Mouse (Mus musculus) embryonic stem cell, embryonic (primary cell): ENCODE results near the gene Pdzk1.

Source experiments
- CTCF ChIA-PET, 4 experiments: fragments of 300-600 bp in 2 of 4; fragments of 350-600 bp in 2 of 4; sonication (Branson Sonifier 250); formaldehyde crosslinking; loops; one replicate each; lab custom pipeline; 2022; ENCODE audit warnings: inconsistent platforms in 2 of 4; lab: Charles Lee
- POLR2A ChIA-PET, 4 experiments: fragments of 300-600 bp in 2 of 4; fragments of 350-600 bp in 2 of 4; sonication (Branson Sonifier 250); formaldehyde crosslinking; loops; one replicate each; lab custom pipeline; 2022; ENCODE audit warnings: antibody characterized with exemption in 4 of 4, inconsistent platforms in 1 of 4; lab: Charles Lee

Gene Pdzk1

DNA sequence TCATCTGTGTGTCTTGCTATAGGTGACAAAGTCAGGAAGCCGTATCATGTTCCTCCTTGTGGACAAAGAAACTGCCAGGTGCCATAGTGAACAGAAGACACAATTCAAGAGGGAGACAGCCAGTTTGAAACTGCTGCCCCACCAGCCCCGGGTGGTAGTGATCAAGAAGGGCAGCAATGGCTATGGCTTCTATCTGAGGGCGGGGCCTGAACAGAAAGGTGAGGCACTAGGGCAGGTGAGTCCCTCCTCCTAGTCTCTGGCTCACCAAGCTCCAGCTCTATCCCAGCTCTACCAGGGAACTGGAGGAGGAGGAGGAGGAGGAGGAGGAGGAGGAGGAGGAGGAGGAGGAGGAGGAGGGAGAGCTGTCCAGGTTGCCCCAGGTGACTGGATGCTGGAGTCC, 26.7 kb downstream of the Pdzk1 start:
- ChIA-PET POLR2A (interaction anchor here in 3 of 4 experiments (0.6 to 2.0 kb wide), 4 partner anchors 22 to 48 kb away, joined by 3 to 5 read pairs (median 3); no protein-coding TSS in a partner anchor), CTCF (no interaction called here)

DNA sequence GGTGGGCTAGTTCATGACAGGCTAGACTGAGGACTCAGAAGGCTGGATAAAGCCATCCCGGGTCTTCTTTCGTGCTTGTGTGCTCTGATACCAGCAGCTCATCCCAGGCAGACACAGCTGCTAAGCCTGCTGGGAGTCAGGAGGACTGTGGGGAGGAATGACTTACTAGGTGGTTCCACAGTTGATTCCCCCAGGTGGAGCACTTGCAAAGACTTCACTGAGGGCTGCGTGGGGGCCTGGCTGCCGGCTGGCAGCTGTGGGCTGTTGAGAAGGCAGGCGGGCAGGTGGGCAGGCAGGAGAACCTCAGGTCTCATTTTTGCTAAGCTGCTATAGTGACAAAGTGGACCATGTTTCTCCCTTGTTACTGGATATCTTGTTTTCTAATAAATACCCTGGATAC, 31.4 kb downstream of the Pdzk1 start:
- ChIA-PET POLR2A (interaction anchor here in 1 of 4 experiments (0.6 kb wide), 1 partner anchor 132 kb away, joined by 4 read pairs; no protein-coding TSS in a partner anchor), CTCF (no interaction called here)

DNA sequence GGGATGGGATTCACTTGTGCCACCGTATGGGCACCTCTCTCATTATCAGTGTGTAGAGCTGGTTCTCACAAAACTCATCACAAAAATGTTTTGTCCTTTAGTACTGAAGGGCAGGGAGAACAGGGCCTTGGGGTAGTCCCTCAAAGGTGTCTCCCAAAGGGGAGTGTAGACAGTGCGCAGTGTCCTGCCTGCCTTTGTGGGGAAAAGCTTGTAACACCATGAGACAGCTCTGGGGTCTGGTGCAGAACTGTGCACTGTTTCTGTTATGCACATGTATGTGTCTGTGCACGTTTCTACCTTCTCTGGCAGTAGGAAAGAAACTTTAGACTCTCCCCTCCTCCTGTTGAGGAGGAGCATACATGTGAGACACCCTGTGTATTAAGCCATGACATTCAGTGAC, 38.8 kb downstream of the Pdzk1 start:
- CTCF ChIA-PET = no interaction called here
- POLR2A ChIA-PET = interaction anchor here in 2 of 4 experiments (0.5 to 1.8 kb wide), 6 partner anchors 18 to 255 kb away, joined by 3 to 9 read pairs (median 3); partner anchors contain the start of genes Cd160 (in 1 of the 2), Gpr89 (in 1 of the 2) and Pdzk1 (in 1 of the 2)

DNA sequence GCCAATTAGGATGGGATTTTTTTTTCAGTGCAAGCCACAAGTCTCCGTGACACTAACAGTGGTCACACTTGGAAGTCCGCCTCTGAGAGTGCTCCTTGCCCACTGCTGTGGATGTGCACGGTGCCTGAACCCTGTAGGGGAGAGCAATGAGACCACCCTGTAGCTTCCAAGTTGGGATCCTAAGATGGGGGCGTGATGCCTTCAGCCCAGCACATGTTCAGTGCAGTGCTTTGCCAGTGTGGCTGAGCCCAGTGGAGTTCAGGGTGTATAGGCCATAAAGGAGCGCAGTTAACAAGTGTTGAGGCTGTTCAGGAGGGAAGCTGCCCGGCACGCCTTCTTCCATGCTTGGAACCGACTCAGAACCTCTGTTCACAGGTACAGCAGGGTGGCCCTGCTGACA, 39.5 kb downstream of the Pdzk1 start:
- ChIA-PET CTCF (no interaction called here), POLR2A (interaction anchor here in 2 of 4 experiments (0.9 to 1.8 kb wide), 3 partner anchors 23 to 60 kb away, joined by 3 to 9 read pairs (median 3); partner anchors contain the start of gene Gpr89 (in 1 of the 2))

GRCm38 (mm10) chr3:96869091-96869490, 40.0 kb downstream of the Pdzk1 start:
- POLR2A ChIA-PET = interaction anchor here in 1 of 4 experiments (1.8 kb wide), 1 partner anchor 61 kb away, joined by 9 read pairs; no protein-coding TSS in a partner anchor
- CTCF ChIA-PET = no interaction called here

GRCm38 (mm10) chr3:96870270-96870669, 41.2 kb downstream of the Pdzk1 start:
- POLR2A ChIA-PET = no interaction called here

DNA sequence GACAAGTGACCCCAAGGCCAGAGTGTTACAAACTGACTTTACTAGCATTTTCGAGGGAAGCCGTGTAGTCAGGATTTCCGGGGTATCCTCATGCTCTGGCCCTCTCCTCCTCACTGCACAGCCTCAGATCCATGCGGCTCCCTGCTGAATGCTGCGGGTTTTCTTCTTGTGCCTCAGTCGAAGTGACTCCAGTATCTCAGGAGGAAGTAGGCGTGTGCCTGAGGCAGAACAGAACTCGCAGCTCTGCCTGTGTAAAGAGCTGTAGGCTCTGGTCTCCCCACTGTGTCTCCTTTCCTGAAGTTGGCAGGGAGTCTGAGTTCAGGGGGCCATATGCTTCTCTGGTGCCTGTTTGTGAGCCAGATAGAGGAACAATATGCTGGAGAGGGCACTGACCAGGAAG, 42.0 kb downstream of the Pdzk1 start:
- POLR2A ChIA-PET = no interaction called here

More at GRCm38 (mm10) chr3:96870270-96870669, 41.2 kb downstream of the Pdzk1 start:
- CTCF ChIA-PET = no interaction called here

GRCm38 (mm10) chr3:96872501-96872900, 43.4 kb downstream of the Pdzk1 start:
- ChIA-PET POLR2A (no interaction called here), CTCF (no interaction called here)

More for the DNA sequence above, 42.0 kb downstream of the Pdzk1 start:
- CTCF ChIA-PET = interaction anchor here in 1 of 4 experiments (0.6 kb wide), 1 partner anchor 927 kb away, joined by 4 read pairs; no protein-coding TSS in a partner anchor

- CTCF ChIA-PET = no interaction called here
- POLR2A ChIA-PET = interaction anchor here in 2 of 4 experiments (0.6 to 1.5 kb wide), 5 partner anchors 9 to 147 kb away, joined by 3 to 4 read pairs (median 3); no protein-coding TSS in a partner anchor
Observed at GRCm38 (mm10) chr3:96874808-96875571, 45.9 kb downstream of the Pdzk1 start.

DNA sequence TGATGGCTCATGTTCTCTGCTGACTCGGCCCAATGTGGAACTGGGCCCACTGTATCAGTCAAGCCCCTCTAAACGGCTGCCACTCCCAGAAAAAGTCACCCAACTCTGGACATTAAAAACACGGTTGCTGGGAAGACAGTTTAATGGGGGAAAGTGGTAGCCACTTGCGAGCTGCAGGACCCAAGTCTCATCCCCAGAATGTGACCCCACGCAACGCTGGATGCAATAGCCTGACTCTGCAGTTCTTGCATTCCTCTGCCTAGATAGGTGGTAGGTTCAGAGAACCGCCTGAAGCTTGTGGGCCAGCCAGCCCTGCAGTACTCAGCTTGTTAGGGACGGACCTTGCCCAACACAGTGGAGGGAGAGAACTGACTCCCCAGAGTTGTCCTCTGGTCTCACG, 50.5 kb downstream of the Pdzk1 start:
- ChIA-PET POLR2A (no interaction called here), CTCF (no interaction called here)

- CTCF ChIA-PET = no interaction called here
- POLR2A ChIA-PET = interaction anchor here in 1 of 4 experiments (0.5 to 1.2 kb wide), 2 partner anchors 12 to 145 kb away, joined by 3 to 4 read pairs; no protein-coding TSS in a partner anchor
Observed at GRCm38 (mm10) chr3:96880385-96880784, 51.3 kb downstream of the Pdzk1 start.

DNA sequence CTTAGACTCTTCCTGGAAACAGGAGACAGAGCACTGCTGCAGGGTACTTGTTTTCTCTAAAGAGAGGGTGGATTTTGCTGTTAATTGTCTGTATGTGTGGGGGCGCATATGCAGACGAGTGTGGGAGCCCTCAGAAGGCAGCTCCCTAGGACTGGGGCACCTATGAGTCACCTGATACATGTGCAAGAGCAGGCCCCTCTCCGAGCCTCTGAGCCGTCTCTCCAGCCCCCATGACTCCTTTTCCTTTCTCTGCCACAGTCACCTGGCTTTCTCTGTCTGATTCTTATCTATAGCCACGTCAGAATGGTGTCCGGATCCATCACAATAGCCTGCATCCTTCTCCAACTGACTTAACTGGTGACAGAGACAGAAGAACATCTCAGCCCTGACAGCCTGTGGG, 52.5 kb downstream of the Pdzk1 start:
- POLR2A ChIA-PET = interaction anchor here in 3 of 4 experiments (0.6 to 1.9 kb wide), 6 partner anchors 10 to 377 kb away, joined by 3 to 6 read pairs (median 4); no protein-coding TSS in a partner anchor
- CTCF ChIA-PET = interaction anchor here in 2 of 4 experiments (0.6 kb wide), 2 partner anchors 93 to 134 kb away, joined by 3 to 4 read pairs; no protein-coding TSS in a partner anchor

DNA sequence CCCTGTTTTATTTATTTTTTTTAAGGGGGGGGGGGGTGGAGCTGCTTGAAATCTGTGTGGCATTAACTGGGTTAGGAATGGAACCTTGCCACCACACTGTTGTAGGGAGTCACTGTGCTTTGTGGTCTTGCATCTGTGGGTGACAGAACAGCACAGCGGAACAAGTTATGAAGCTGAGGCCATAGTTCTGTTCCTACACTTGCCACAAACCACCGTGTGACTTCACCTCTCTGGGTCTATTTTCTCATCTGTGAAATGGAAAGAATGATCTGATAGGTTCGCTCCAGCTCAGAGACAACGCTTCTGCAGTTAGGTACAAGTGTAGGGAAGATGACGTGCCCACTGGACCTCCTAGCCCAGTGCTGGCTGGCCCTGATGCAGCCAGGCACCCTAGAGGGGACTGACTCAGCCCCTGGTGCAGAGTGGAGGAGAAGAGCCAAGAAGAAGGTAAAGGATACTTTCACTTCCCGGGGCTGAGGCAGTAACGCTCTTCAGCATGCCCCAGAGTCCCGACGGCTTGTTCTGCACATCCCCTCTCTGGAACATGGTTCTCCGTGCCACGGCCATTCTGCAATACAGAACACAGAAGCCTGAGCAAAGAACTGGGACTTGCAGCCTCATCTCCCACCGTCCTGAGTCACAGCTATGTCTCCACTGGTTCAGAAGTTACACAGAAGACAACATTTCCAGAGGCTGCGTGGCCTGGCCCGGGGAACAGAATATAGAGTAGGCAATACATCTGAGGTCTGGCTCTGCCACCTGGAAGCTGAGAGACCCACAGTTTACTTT, 53.2 kb downstream of the Pdzk1 start:
- POLR2A ChIA-PET = interaction anchor here in 3 of 4 experiments (0.6 to 1.9 kb wide), 5 partner anchors 10 to 376 kb away, joined by 3 to 6 read pairs (median 4); no protein-coding TSS in a partner anchor
- CTCF ChIA-PET = interaction anchor here in 2 of 4 experiments (0.6 kb wide), 2 partner anchors 93 to 135 kb away, joined by 3 to 4 read pairs; no protein-coding TSS in a partner anchor

DNA sequence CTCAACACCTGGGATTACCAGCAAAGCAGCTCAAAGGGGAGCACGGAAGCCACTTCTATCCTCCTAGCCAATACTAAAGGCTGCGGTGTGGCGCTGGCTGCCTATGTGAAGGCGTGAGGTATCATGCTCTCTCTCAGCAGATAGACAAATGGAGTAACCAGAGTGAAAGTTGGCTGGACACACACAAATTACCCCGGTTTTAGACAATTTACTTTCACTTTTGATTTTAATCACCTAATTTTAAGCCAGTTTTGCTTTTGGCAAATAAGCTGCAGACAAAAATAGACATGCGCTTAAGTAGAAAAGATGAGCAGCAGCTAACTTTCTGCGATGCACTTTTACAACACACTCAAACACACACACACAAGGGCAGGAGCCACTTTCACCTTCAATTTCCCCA, 54.6 kb downstream of the Pdzk1 start:
- ChIA-PET POLR2A (interaction anchor here in 2 of 4 experiments (1.1 to 1.7 kb wide), 2 partner anchors 9 to 13 kb away, joined by 4 read pairs; no protein-coding TSS in a partner anchor), CTCF (interaction anchor here in 1 of 4 experiments (1.0 kb wide), 1 partner anchor 13 kb away, joined by 3 read pairs; no protein-coding TSS in a partner anchor)

- POLR2A ChIA-PET = interaction anchor here in 1 of 4 experiments (0.7 kb wide), 1 partner anchor 173 kb away, joined by 4 read pairs; no protein-coding TSS in a partner anchor
- CTCF ChIA-PET = interaction anchor here in 1 of 4 experiments (0.6 to 0.7 kb wide), 2 partner anchors 26 to 170 kb away, joined by 3 to 4 read pairs; no protein-coding TSS in a partner anchor
Observed at GRCm38 (mm10) chr3:96902336-96902999, 73.4 kb downstream of the Pdzk1 start.

DNA sequence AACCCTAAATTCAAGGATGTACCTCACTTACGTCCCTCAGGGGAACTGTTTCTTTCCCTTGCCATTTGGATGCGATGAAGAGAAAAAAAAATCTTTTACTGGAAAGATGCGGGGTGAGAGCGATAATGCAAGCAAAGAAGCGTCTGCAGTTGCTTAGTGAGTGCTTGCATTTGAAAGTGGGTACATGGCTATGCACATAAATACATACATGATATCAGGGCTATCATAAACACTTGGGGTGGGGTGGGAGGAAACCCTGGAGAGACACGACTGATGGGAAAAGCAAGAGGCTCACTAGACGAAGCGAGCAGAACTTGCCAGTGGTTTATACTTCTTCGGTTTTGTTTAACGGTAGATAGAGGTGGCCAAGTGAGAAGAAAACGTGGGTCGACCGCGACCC, 75.3 kb downstream of the Pdzk1 start, which contains the start of gene Gja5:
Gene Gja5, plus strand, starts transcription at position 301 of the 400 bp plus-strand sequence.
- POLR2A ChIA-PET = interaction anchor here in 2 of 4 experiments (0.9 to 1.9 kb wide), 12 partner anchors 8 to 327 kb away, joined by 3 to 8 read pairs (median 3); partner anchors contain the start of genes Gm16253 (in 1 of the 2) and Rbm8a (in 1 of the 2)
- CTCF ChIA-PET = no interaction called here

- CTCF ChIA-PET = no interaction called here
- POLR2A ChIA-PET = interaction anchor here in 2 of 4 experiments (0.8 to 1.9 kb wide), 17 partner anchors 8 to 328 kb away, joined by 3 to 8 read pairs (median 3); partner anchors contain the start of genes Rbm8a (in 2 of the 2) and Gm16253 (in 1 of the 2)
Observed at GRCm38 (mm10) chr3:96904851-96905541, 75.9 kb downstream of the Pdzk1 start, which contains the start of gene Gpr89. Gene Gpr89, minus strand, starts transcription at chr3:96905346.
